In genomic region chr1:156781076-156781741, GRCm38 (mm10) we compare ENCODE assay signal across 8 mouse cellular contexts. TPM values are rescaled to one million over a fixed set of nuclear protein-coding genes. Genes with fewer than 3 reads are reported as not detected.
A peak's percentile ranks its signal among the peaks of the same experiment; 100 is the strongest.
DNase-seq lines count a peak whose midpoint lies in the region; ATAC-seq and TF ChIP-seq lines count a peak whose summit lies in the region.

No protein-coding gene starts in this region.

- H3K27me3 ChIP-seq in liver, embryonic 12.5 days (replicated peaks), result no peaks in the 10 kb centered on the region; the same call in none of the 2 replicates
- peaks cover 3% of the 10 kb centered on the region; the same call in 1 of the 2 replicates for H3K27me3 ChIP-seq in forebrain, embryonic 13.5 days
- H3K27me3 ChIP-seq in limb, embryonic 15.5 days, result no peaks in the 10 kb centered on the region

- no peak overlapping the region for H3K9ac ChIP-seq in liver, embryonic 12.5 days
- H3K9ac ChIP-seq in forebrain, embryonic 13.5 days, result no peak overlapping the region
- no peak overlapping the region for H3K9ac ChIP-seq in limb, embryonic 15.5 days

- ATAC-seq in liver, embryonic 12.5 days, result no peak
- ATAC-seq in forebrain, embryonic 13.5 days, result peak; percentile 57
- peak; percentile 78 for ATAC-seq in limb, embryonic 15.5 days (ENCODE audit: insufficient number of reproducible peaks, low FRiP score, low TSS enrichment, low read depth)

- H3K4me3 ChIP-seq in liver, embryonic 12.5 days, result no peak overlapping the region
- no peak overlapping the region for H3K4me3 ChIP-seq in forebrain, embryonic 13.5 days
- H3K4me3 ChIP-seq in limb, embryonic 15.5 days, result 0 out of 2 replicates have a peak overlapping the region, but pooled peaks have one; percentile 2
- no peak overlapping the region for H3K4me3 ChIP-seq in left cerebral cortex, adult 2 months

- H3K9me3 ChIP-seq in liver, embryonic 12.5 days (replicated peaks), result no peaks in the 10 kb centered on the region
- H3K9me3 ChIP-seq in forebrain, embryonic 13.5 days (replicated peaks), result no peaks in the 10 kb centered on the region
- no peaks in the 10 kb centered on the region for H3K9me3 ChIP-seq in limb, embryonic 15.5 days

- H3K27ac ChIP-seq in liver, embryonic 12.5 days, result no peak overlapping the region
- H3K27ac ChIP-seq in forebrain, embryonic 13.5 days, result peak overlapping the region; percentile 11; the same call in 1 of the 2 replicates
- peak overlapping the region; percentile 93 for H3K27ac ChIP-seq in limb, embryonic 15.5 days
- no peak overlapping the region for H3K27ac ChIP-seq in left cerebral cortex, adult 2 months

- no peak for TF ChIP-seq CTCF in left cerebral cortex, adult 2 months (IDR thresholded peaks at IDR 0.05)

- H3K4me2 ChIP-seq in liver, embryonic 12.5 days, result no peak overlapping the region
- no peak overlapping the region for H3K4me2 ChIP-seq in forebrain, embryonic 13.5 days
- H3K4me2 ChIP-seq in limb, embryonic 15.5 days, result peak overlapping the region; percentile 29; the same call in 1 of the 2 replicates

- peak; percentile 42 for DNase-seq in liver
- DNase-seq in heart, postnatal 10 days, result peak; percentile 84 to 87
- DNase-seq in retina, embryonic 14.5 days (ENCODE audit: low spot score), result peak; percentile 28
- DNase-seq in left cerebral cortex, adult 2 months (ENCODE audit: extremely low spot score in 1 of 2, low spot score in 2 of 2), result no peak
- no peak for DNase-seq in left cerebral cortex, postnatal 36 days (ENCODE audit: low spot score in 2 of 2)

- H3K4me1 ChIP-seq in liver, embryonic 12.5 days, result peaks cover 12% of the 10 kb centered on the region
- peaks cover 38% of the 10 kb centered on the region for H3K4me1 ChIP-seq in forebrain, embryonic 13.5 days
- H3K4me1 ChIP-seq in limb, embryonic 15.5 days, result peaks cover 69% of the 10 kb centered on the region

- no peaks in the 10 kb centered on the region for H3K36me3 ChIP-seq in liver, embryonic 12.5 days
- no peaks in the 10 kb centered on the region for H3K36me3 ChIP-seq in forebrain, embryonic 13.5 days (ENCODE audit: poor library complexity, severe bottlenecking)
- no peaks in the 10 kb centered on the region for H3K36me3 ChIP-seq in limb, embryonic 15.5 days

- intact Hi-C loops in heart, postnatal 10 days (cut with DNase I), result no loop called here
- intact Hi-C loops in left cerebral cortex, adult 2 months (cut with DNase I), result no loop called here
- intact Hi-C loops in left cerebral cortex, postnatal 36 days (cut with DNase I), result no loop called here

- 66% methylated on average over 12 of the region's 12 CpGs for WGBS in liver, embryonic 12.5 days (ENCODE audit: insufficient replicate concordance)
- 22% methylated on average over 12 of the region's 12 CpGs for WGBS in forebrain, embryonic 13.5 days
- whole genome bisulfite sequencing in limb, embryonic 15.5 days, result 13% methylated on average over 12 of the region's 12 CpGs

RNA-seq across cellular contexts. Expression of gene Angptl1, which starts 57.2 kb away (rescaled TPM):
- polyA plus RNA-seq in liver, embryonic 12.5 days (2016; fragmentation: Nextera tagmentation; extraction: Ambion mirVana), result 0.33 and 0.36 TPM in 2 replicates
- 1.2 and 1.3 TPM in 2 replicates for polyA plus RNA-seq in forebrain, embryonic 13.5 days (2015; fragmentation: Nextera tagmentation; extraction: Ambion mirVana)
- total RNA-seq in heart, postnatal 10 days (2021), result 1 to 10 TPM; 2.4 to 2.5 TPM
- polyA plus RNA-seq in limb, embryonic 15.5 days (2015; fragmentation: Nextera tagmentation; extraction: Ambion mirVana), result 90.5 and 96.3 TPM in 2 replicates
- total RNA-seq in left cerebral cortex, adult 2 months (2021), result under 1 TPM; 0.42 to 0.68 TPM
- 1 to 10 TPM in 1 of 2 experiments, under 1 TPM in 1; 0.76 to 1.1 TPM for total RNA-seq in left cerebral cortex, postnatal 36 days (2021)

Comparison
In these comparisons a context has a peak if more than half of its experiments do, and no peak if none do; other contexts are left out.
1. DNase-seq: peak in liver (single experiment), heart, postnatal 10 days (2 of 2) and retina, embryonic 14.5 days (single experiment); none in left cerebral cortex, adult 2 months (0 of 2) and left cerebral cortex, postnatal 36 days (0 of 2).
2. H3K27ac ChIP-seq: peak in forebrain, embryonic 13.5 days (single experiment) and limb, embryonic 15.5 days (single experiment); none in liver, embryonic 12.5 days (single experiment) and left cerebral cortex, adult 2 months (single experiment).